Mouse (Mus musculus) forebrain, embryonic 15.5 days (tissue): ENCODE data around the gene Btbd9. TPM values are rescaled to one million over a fixed set of nuclear protein-coding genes. Genes with fewer than 3 reads are reported as not detected.

Experiments used
- ATAC-seq: fragments of 200-750 bp; cut with Nextera tagmentation; replicated peaks from 2 replicates; pipeline ENCODE4 v1.8.0; 2017; ENCODE audit warnings: mild to moderate bottlenecking, moderate TSS enrichment, moderate library complexity
- H3K27ac ChIP-seq: fragments of 300-500 bp; sonication (generic); replicated peaks from 2 replicates; pipeline ENCODE4 v1.5.1; 2015; ENCODE audit warnings: mild to moderate bottlenecking, inconsistent platforms
- H3K27me3 ChIP-seq: fragments of 300-500 bp; sonication (generic); 2 replicates; pipeline ENCODE4 v1.6.1; 2015; ENCODE audit warnings: inconsistent platforms
- H3K36me3 ChIP-seq: fragments of 300-500 bp; sonication (generic); 2 replicates; pipeline ENCODE4 v1.6.1; 2015; ENCODE audit warnings: mild to moderate bottlenecking, inconsistent platforms
- H3K4me1 ChIP-seq: fragments of 300-500 bp; sonication (generic); 2 replicates; pipeline ENCODE4 v1.6.1; 2015; ENCODE audit warnings: inconsistent platforms
- H3K4me2 ChIP-seq: fragments of 300-500 bp; sonication (generic); replicated peaks from 2 replicates; pipeline ENCODE4 v1.6.1; 2015; ENCODE audit warnings: mild to moderate bottlenecking, inconsistent platforms
- H3K4me3 ChIP-seq: fragments of 300-500 bp; sonication (generic); 2 replicates; pipeline ENCODE4 v1.5.1; 2015; ENCODE audit warnings: mild to moderate bottlenecking, inconsistent platforms
- H3K9ac ChIP-seq: fragments of 300-500 bp; sonication (generic); replicated peaks from 2 replicates; pipeline ENCODE4 v1.6.1; 2015; ENCODE audit warnings: mild to moderate bottlenecking, inconsistent platforms
- H3K9me3 ChIP-seq: fragments of 300-500 bp; sonication (generic); 2 replicates; pipeline ENCODE4 v1.6.1; 2016; ENCODE audit warnings: inconsistent platforms
- WGBS: fragments of 180-500 bp; shearing (Covaris S2); methylation state at CpG from one replicate; pipeline ENCODE4 v1.1.7; 2015; ENCODE audit warnings: mixed read lengths; 5-methylcytosine and 5-hydroxymethylcytosine counted together
- polyA plus RNA-seq: library from polyadenylated mRNA; unstranded; fragments of >200 nt; fragmentation: Nextera tagmentation; extraction: Ambion mirVana; gene quantifications from 2 replicates; pipeline ENCODE4 v1.2.1, GENCODE M21; 2015

Gene Btbd9
- polyA plus RNA-seq, 1 experiment from 2014 or later = 146 TPM

DNA sequence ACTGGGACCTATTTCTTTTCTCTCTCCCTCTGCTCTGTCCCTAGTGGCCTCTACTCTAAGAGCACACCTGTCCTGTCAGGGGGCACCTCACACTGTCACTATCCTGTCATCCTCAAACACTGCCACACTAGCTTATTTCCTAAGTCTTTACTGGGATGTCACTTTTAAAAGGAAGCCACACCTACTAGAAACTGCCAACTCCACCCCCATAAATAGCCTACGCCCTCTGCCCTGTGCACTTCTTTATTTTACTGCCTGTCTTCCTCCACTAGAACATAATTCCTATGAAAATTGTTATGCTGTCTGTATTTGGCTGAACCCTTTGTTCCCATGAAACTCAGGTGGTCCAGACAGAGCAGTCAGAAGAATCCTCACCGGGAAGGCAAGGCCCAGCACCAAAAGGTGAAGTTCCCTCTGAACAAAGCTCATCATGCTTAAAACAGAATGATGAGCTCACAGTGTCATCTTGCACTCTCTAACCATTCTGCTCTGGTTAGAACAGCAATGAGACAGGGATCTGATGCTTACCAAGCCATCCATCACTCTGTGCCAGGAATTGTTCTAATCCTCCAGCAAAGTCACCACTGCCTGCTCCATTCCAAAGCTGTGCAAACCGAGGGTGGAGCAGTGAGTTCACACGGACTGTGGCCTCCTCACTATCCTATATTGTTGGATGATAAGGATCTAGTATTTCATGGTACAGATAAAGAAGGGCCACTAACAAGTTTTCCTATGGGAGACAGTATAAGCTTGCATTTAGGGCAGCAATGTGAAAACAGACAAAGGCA lies 91.0 kb downstream of the Btbd9 start:
- Histone ChIP-seq H3K36me3 (no peaks in the 10 kb centered on the region), H3K27me3 (no peaks in the 10 kb centered on the region), H3K9ac (no peak overlapping the region), H3K27ac (no peak overlapping the region), H3K9me3 (no peaks in the 10 kb centered on the region), H3K4me1 (peaks cover 6% of the 10 kb centered on the region), H3K4me2 (no peak overlapping the region), H3K4me3 (no peak overlapping the region)
- WGBS = 95% methylated on average over 4 of the region's 4 CpGs
- ATAC-seq = no peak

- WGBS = 99% methylated on average over 1 of the region's 1 CpGs
- Histone ChIP-seq H3K9ac (no peak overlapping the region), H3K27me3 (no peaks in the 10 kb centered on the region), H3K9me3 (no peaks in the 10 kb centered on the region), H3K4me2 (no peak overlapping the region), H3K4me3 (no peak overlapping the region), H3K36me3 (no peaks in the 10 kb centered on the region), H3K27ac (no peak overlapping the region), H3K4me1 (peaks cover 2% of the 10 kb centered on the region)
- ATAC-seq = no peak
Measured at GRCm38 (mm10) chr17:30484446-30485066, 91.7 kb downstream of the Btbd9 start.

- Histone ChIP-seq H3K27ac (no peak overlapping the region), H3K4me1 (no peaks in the 10 kb centered on the region), H3K9me3 (no peaks in the 10 kb centered on the region), H3K27me3 (no peaks in the 10 kb centered on the region), H3K36me3 (no peaks in the 10 kb centered on the region), H3K4me3 (no peak overlapping the region), H3K9ac (no peak overlapping the region), H3K4me2 (no peak overlapping the region)
- ATAC-seq = no peak
- WGBS = 94% methylated on average over 6 of the region's 6 CpGs
Measured at GRCm38 (mm10) chr17:30481766-30482165, 94.5 kb downstream of the Btbd9 start.

- 95% methylated on average over 10 of the region's 10 CpGs for WGBS
- no peak overlapping the region for H3K27ac ChIP-seq
- ATAC-seq = no peak
- no peaks in the 10 kb centered on the region for H3K27me3 ChIP-seq
- no peaks in the 10 kb centered on the region for H3K36me3 ChIP-seq
- no peaks in the 10 kb centered on the region for H3K4me1 ChIP-seq
- no peak overlapping the region for H3K4me3 ChIP-seq
- no peak overlapping the region for H3K9ac ChIP-seq
- H3K9me3 ChIP-seq = no peaks in the 10 kb centered on the region
- no peak overlapping the region for H3K4me2 ChIP-seq
Measured at GRCm38 (mm10) chr17:30481341-30481740, 94.9 kb downstream of the Btbd9 start.

DNA sequence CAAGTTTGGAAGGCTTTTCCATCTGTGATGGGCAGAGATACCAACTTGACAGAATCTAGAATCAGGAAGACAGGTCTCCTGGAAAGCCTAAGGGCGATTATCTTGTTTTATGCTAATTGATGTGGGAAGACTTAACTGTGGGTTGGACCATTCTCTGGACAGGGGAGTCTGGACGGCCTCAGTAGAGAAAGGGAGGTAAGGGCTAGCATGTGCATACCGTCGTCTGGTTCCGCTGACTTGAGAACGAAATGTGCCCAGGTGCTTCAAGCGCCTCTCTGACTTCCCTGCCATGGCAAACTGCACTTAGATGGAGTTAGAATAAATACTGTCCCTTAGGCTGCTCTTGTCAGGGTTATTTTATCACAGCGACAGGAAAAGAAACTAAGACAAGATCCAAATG lies 95.9 kb downstream of the Btbd9 start:
- Histone ChIP-seq H3K27me3 (no peaks in the 10 kb centered on the region), H3K36me3 (no peaks in the 10 kb centered on the region), H3K4me2 (no peak overlapping the region), H3K4me1 (no peaks in the 10 kb centered on the region), H3K9me3 (no peaks in the 10 kb centered on the region), H3K27ac (no peak overlapping the region), H3K4me3 (no peak overlapping the region), H3K9ac (no peak overlapping the region)
- 90% methylated on average over 8 of the region's 8 CpGs for WGBS
- no peak for ATAC-seq

DNA sequence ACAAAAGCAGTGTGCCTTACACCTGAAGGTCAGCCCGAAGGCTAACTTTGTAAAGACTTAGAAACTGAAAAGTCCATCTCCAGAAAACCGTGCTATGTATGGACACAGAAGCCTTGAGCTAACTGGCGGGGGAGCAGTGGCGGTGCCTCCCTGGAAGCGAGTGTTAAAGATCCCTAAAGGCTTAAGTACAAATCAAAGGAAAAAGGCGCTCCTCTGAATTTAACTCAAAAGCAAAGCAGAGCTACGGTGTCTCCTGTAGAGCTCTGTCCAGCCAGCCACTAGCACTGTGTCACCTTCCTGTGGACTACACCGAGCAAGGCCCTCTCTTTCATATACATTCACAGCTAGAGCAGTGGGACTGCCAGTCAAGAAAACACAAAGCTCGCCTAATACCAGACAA lies 98.1 kb downstream of the Btbd9 start:
- WGBS = 48% methylated on average over 9 of the region's 9 CpGs
- no peak for ATAC-seq
- no peak overlapping the region for H3K27ac ChIP-seq

DNA sequence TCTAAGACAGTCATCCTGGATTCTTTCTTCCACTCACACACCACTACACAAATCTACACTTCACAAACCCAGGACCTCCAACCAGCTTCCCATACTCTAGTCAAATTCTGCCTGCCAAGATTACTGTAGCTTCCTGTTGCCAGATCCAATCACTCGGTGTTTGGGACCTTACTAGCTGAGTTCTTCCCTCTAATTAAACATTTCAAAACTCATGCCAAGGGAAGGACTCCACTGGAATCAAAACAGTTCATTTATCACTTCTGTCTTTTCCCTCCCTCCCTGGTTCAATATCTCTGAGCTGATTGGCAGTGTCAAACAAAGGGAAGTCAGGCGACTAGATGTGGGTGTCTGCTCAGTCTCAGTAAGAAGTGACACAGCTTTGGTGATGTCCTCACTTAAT lies 101.7 kb downstream of the Btbd9 start:
- Histone ChIP-seq H3K9ac (no peak overlapping the region), H3K36me3 (no peaks in the 10 kb centered on the region), H3K4me3 (no peak overlapping the region), H3K4me1 (peaks cover 35% of the 10 kb centered on the region), H3K4me2 (no peak overlapping the region), H3K9me3 (no peaks in the 10 kb centered on the region), H3K27me3 (no peaks in the 10 kb centered on the region), H3K27ac (peak overlapping the region; percentile 43; the same call in 1 of the 2 replicates)
- ATAC-seq = no peak; the same call in 1 of the 2 replicates
- 29% methylated on average over 2 of the region's 2 CpGs for WGBS

More for the DNA sequence above, 98.1 kb downstream of the Btbd9 start:
- no peak overlapping the region for H3K4me3 ChIP-seq
- no peaks in the 10 kb centered on the region for H3K27me3 ChIP-seq
- no peaks in the 10 kb centered on the region for H3K9me3 ChIP-seq
- H3K36me3 ChIP-seq = no peaks in the 10 kb centered on the region
- no peak overlapping the region for H3K9ac ChIP-seq
- H3K4me2 ChIP-seq = no peak overlapping the region
- H3K4me1 ChIP-seq = peaks cover 15% of the 10 kb centered on the region

GRCm38 (mm10) chr17:30472776-30473175 lies 103.5 kb downstream of the Btbd9 start:
- Histone ChIP-seq H3K4me2 (no peak overlapping the region), H3K27ac (no peak overlapping the region), H3K9me3 (no peaks in the 10 kb centered on the region), H3K4me1 (peaks cover 53% of the 10 kb centered on the region), H3K27me3 (no peaks in the 10 kb centered on the region), H3K36me3 (no peaks in the 10 kb centered on the region), H3K4me3 (no peak overlapping the region), H3K9ac (no peak overlapping the region)
- 66% methylated on average over 10 of the region's 10 CpGs for WGBS
- ATAC-seq = no peak

GRCm38 (mm10) chr17:30471512-30471911 lies 104.8 kb downstream of the Btbd9 start:
- WGBS = 66% methylated on average over 7 of the region's 7 CpGs

GRCm38 (mm10) chr17:30470790-30471189 lies 105.5 kb downstream of the Btbd9 start:
- Histone ChIP-seq H3K4me2 (no peak overlapping the region), H3K4me3 (no peak overlapping the region), H3K36me3 (no peaks in the 10 kb centered on the region), H3K27me3 (no peaks in the 10 kb centered on the region), H3K4me1 (peaks cover 65% of the 10 kb centered on the region), H3K27ac (no peak overlapping the region), H3K9me3 (no peaks in the 10 kb centered on the region), H3K9ac (no peak overlapping the region)
- ATAC-seq = no peak
- 66% methylated on average over 8 of the region's 8 CpGs for WGBS

More at GRCm38 (mm10) chr17:30471512-30471911, 104.8 kb downstream of the Btbd9 start:
- no peak overlapping the region for H3K9ac ChIP-seq
- H3K9me3 ChIP-seq = no peaks in the 10 kb centered on the region
- H3K27me3 ChIP-seq = no peaks in the 10 kb centered on the region
- H3K4me2 ChIP-seq = no peak overlapping the region
- no peak for ATAC-seq
- no peak overlapping the region for H3K4me3 ChIP-seq
- peaks cover 63% of the 10 kb centered on the region for H3K4me1 ChIP-seq
- no peaks in the 10 kb centered on the region for H3K36me3 ChIP-seq
- no peak overlapping the region for H3K27ac ChIP-seq

DNA sequence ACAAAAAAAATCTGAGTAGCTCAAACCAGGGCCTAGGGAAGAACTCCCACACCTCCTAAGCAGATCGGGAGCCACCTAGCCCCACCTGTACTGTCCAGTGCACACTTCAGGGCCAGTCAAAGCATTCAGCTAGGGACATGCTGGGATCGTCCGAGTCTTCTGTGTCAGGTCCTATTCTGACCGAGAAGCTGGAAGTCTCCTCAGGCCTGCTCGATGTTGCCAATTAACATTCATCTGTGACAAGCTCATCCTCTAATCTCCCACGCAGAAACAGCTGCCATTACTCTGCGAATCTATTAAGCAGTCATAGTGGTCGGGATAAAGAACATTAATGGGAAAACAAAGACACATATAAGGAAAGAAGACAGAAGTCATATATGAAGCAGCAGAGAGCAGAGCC lies 106.0 kb downstream of the Btbd9 start:
- Histone ChIP-seq H3K9me3 (no peaks in the 10 kb centered on the region), H3K9ac (no peak overlapping the region), H3K4me3 (no peak overlapping the region), H3K36me3 (no peaks in the 10 kb centered on the region), H3K4me1 (peaks cover 65% of the 10 kb centered on the region), H3K27me3 (no peaks in the 10 kb centered on the region), H3K4me2 (no peak overlapping the region), H3K27ac (no peak overlapping the region)
- no peak for ATAC-seq
- WGBS = 32% methylated on average over 8 of the region's 8 CpGs

DNA sequence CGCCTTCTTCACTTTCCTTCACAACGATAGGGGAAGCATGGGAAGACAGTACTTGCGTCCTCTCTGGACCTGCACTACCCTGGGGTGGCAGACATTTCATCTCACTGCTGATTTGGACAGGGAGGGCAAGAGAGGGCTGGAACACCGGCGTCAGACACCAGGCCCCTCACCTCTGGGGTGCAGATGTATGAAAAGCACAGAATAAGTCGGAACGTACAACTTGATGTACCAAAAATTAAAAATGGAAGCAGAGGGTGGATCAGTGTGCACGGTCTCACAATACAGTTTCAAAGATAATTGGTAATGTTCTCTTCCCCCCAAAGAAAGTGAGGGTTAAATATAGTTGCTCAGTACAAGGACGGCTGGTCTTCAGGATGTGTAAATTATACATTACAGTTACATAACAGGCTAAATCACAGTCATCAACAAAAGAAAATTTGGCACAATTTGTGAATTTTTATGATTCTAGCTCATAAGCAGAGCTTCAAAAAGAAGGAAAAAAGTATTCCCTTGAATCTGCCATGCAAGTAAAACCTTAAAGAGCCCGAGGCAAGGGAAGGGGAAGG lies 106.7 kb downstream of the Btbd9 start:
- Histone ChIP-seq H3K9ac (no peak overlapping the region), H3K4me3 (no peak overlapping the region), H3K4me1 (peaks cover 59% of the 10 kb centered on the region), H3K4me2 (no peak overlapping the region), H3K27me3 (no peaks in the 10 kb centered on the region), H3K9me3 (no peaks in the 10 kb centered on the region), H3K36me3 (no peaks in the 10 kb centered on the region), H3K27ac (no peak overlapping the region)
- ATAC-seq = no peak
- WGBS = 72% methylated on average over 10 of the region's 10 CpGs
